Mouse (Mus musculus) lung, postnatal 0 days (tissue): ENCODE results near the gene Pbxip1. TPM values are rescaled to one million over a fixed set of nuclear protein-coding genes. Genes with fewer than 3 reads are reported as not detected.

Source experiments
- ATAC-seq: fragments of 200-750 bp; cut with Nextera tagmentation; 2 replicates; pipeline ENCODE4 v1.8.0; 2017; ENCODE audit warnings: moderate library complexity
- DNase-seq: peaks from one replicate; pipeline ENCODE4 v3.0.0-alpha.2; 2016; ENCODE audit warnings: low spot score
- H3K27ac ChIP-seq: fragments of 300-500 bp; sonication (generic); 2 replicates; pipeline ENCODE4 v1.5.1; 2014; ENCODE audit warnings: antibody characterized with exemption, mild to moderate bottlenecking, low read length, mixed read lengths
- H3K27me3 ChIP-seq: fragments of 300-500 bp; sonication (generic); replicated peaks from 2 replicates; pipeline ENCODE4 v1.6.1; 2014; ENCODE audit warnings: low read length, mixed read lengths; ENCODE audit not compliant: insufficient read depth
- H3K36me3 ChIP-seq: fragments of 300-500 bp; sonication (generic); 2 replicates; pipeline ENCODE4 v1.6.1; 2014; ENCODE audit warnings: low read length, mixed read lengths; ENCODE audit not compliant: insufficient read depth
- H3K4me1 ChIP-seq: fragments of 300-500 bp; sonication (generic); 2 replicates; pipeline ENCODE4 v1.6.1; 2014; ENCODE audit warnings: antibody characterized with exemption, low read depth, low read length, mixed read lengths; ENCODE audit not compliant: insufficient read depth
- H3K4me2 ChIP-seq: fragments of 300-500 bp; sonication (generic); replicated peaks from 2 replicates; pipeline ENCODE4 v1.6.1; 2014; ENCODE audit warnings: low read depth, mild to moderate bottlenecking, low read length, moderate library complexity, mixed read lengths
- H3K4me3 ChIP-seq: fragments of 300-500 bp; sonication (generic); 2 replicates; pipeline ENCODE4 v1.5.1; 2014; ENCODE audit warnings: low read depth, low read length
- H3K9ac ChIP-seq: fragments of 300-500 bp; sonication (generic); replicated peaks from 2 replicates; pipeline ENCODE4 v1.6.1; 2014; ENCODE audit warnings: low read depth, mild to moderate bottlenecking
- H3K9me3 ChIP-seq: fragments of 300-500 bp; sonication (generic); 2 replicates; pipeline ENCODE4 v1.6.1; 2016; ENCODE audit warnings: low read length, mixed read lengths
- CTCF ChIP-seq: IDR thresholded peaks from 2 replicates; pipeline ENCODE4 v1.5.1; 2016; ENCODE audit warnings: antibody characterized with exemption, mild to moderate bottlenecking
- EP300 ChIP-seq: IDR thresholded peaks from 2 replicates; pipeline ENCODE4 v1.6.1; 2016; ENCODE audit warnings: antibody characterized with exemption, mild to moderate bottlenecking, control low read depth
- WGBS: fragments of 180-500 bp; shearing (Covaris S2); extraction: QIAGEN DNeasy Blood & Tissue Kit; methylation state at CpG from one replicate; pipeline ENCODE4 v1.1.7; 2014; 5-methylcytosine and 5-hydroxymethylcytosine counted together
- polyA plus RNA-seq: library from polyadenylated mRNA; unstranded; fragments of >200 nt; fragmentation: Nextera tagmentation; extraction: Ambion mirVana; gene quantifications from 2 replicates; pipeline ENCODE4 v1.2.1, GENCODE M21; 2015

Gene Pbxip1
- polyA plus RNA-seq, 1 experiment from 2014 or later = 63.0 TPM

- DNase-seq = peak; percentile 32
Observed at GRCm38 (mm10) chr3:89390699-89391662, 45.5 kb upstream of the Pbxip1 start.

GRCm38 (mm10) chr3:89391663-89392511 lies 44.6 kb upstream of the Pbxip1 start:
- Histone ChIP-seq H3K4me1 (peaks cover 20% of the 10 kb centered on the region), H3K36me3 (no peaks in the 10 kb centered on the region), H3K9ac (peak overlapping the region; percentile 77), H3K4me3 (peak overlapping the region; percentile 78), H3K27me3 (no peaks in the 10 kb centered on the region), H3K4me2 (peak overlapping the region; percentile 99), H3K27ac (peak overlapping the region; percentile 97), H3K9me3 (no peaks in the 10 kb centered on the region)
- DNase-seq = peak; percentile 83
- no peak for TF ChIP-seq EP300
- peak; percentile 7; the same call in 1 of the 2 replicates for TF ChIP-seq CTCF
- ATAC-seq = peak; percentile 3; the same call in 1 of the 2 replicates
- 3% methylated on average over 30 of the region's 56 CpGs for WGBS

More at GRCm38 (mm10) chr3:89390699-89391662, 45.5 kb upstream of the Pbxip1 start:
- Histone ChIP-seq H3K36me3 (no peaks in the 10 kb centered on the region), H3K4me2 (peak overlapping the region; percentile 99), H3K4me3 (peak overlapping the region; percentile 78), H3K27me3 (no peaks in the 10 kb centered on the region), H3K4me1 (peaks cover 24% of the 10 kb centered on the region), H3K9ac (peak overlapping the region; percentile 77), H3K9me3 (no peaks in the 10 kb centered on the region), H3K27ac (peak overlapping the region; percentile 97)
- TF ChIP-seq EP300 = no peak
- TF ChIP-seq CTCF = no peak
- WGBS = 13% methylated on average over 19 of the region's 19 CpGs
- ATAC-seq = no peak

DNA sequence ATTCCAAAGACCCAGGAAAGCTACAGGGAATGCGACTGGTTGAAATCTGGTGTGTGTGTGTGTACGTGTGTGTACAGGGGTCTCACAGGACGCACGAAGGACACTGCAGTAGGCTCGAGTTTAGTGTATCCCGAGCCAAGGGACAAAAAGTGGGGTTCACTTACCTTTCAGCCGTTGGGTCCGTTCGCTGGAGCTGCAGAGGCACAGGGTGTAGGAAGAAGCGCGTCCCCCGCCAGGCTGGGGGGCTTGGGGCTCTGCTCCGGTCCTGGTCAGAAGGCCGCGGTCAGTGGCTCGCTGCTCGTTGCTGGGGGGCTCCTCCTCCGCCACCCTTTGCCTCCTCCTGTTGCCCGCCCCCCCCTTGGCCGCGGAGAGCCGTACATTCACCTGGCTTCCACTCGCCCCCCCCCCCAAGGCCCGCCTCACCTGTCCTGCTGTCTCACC lies 43.6 kb upstream of the Pbxip1 start:
- TF ChIP-seq CTCF = no peak
- no peak for TF ChIP-seq EP300
- no peaks in the 10 kb centered on the region for H3K9me3 ChIP-seq
- ATAC-seq (no peak), DNase-seq (no peak)
- peak overlapping the region; percentile 78 for H3K4me3 ChIP-seq
- WGBS = under 1% methylated on average over 17 of the region's 24 CpGs
- H3K36me3 ChIP-seq = no peaks in the 10 kb centered on the region
- H3K4me1 ChIP-seq = peaks cover 16% of the 10 kb centered on the region
- peak overlapping the region; percentile 77 for H3K9ac ChIP-seq
- H3K27ac ChIP-seq = peak overlapping the region; percentile 97
- H3K27me3 ChIP-seq = no peaks in the 10 kb centered on the region
- H3K4me2 ChIP-seq = peak overlapping the region; percentile 99

- TF ChIP-seq CTCF (no peak), EP300 (peak; percentile 43; the same call in 1 of the 2 replicates)
- H3K27ac ChIP-seq = peak overlapping the region; percentile 97
- peaks cover 16% of the 10 kb centered on the region for H3K4me1 ChIP-seq
- H3K36me3 ChIP-seq = no peaks in the 10 kb centered on the region
- peak overlapping the region; percentile 99 for H3K4me2 ChIP-seq
- no peaks in the 10 kb centered on the region for H3K9me3 ChIP-seq
- H3K4me3 ChIP-seq = peak overlapping the region; percentile 78
- H3K27me3 ChIP-seq = no peaks in the 10 kb centered on the region
- under 1% methylated on average over 15 of the region's 15 CpGs for WGBS
- ATAC-seq (peak; percentile 94), DNase-seq (peak; percentile 99)
- H3K9ac ChIP-seq = peak overlapping the region; percentile 65
Observed at GRCm38 (mm10) chr3:89393605-89394004, 42.9 kb upstream of the Pbxip1 start.

DNA sequence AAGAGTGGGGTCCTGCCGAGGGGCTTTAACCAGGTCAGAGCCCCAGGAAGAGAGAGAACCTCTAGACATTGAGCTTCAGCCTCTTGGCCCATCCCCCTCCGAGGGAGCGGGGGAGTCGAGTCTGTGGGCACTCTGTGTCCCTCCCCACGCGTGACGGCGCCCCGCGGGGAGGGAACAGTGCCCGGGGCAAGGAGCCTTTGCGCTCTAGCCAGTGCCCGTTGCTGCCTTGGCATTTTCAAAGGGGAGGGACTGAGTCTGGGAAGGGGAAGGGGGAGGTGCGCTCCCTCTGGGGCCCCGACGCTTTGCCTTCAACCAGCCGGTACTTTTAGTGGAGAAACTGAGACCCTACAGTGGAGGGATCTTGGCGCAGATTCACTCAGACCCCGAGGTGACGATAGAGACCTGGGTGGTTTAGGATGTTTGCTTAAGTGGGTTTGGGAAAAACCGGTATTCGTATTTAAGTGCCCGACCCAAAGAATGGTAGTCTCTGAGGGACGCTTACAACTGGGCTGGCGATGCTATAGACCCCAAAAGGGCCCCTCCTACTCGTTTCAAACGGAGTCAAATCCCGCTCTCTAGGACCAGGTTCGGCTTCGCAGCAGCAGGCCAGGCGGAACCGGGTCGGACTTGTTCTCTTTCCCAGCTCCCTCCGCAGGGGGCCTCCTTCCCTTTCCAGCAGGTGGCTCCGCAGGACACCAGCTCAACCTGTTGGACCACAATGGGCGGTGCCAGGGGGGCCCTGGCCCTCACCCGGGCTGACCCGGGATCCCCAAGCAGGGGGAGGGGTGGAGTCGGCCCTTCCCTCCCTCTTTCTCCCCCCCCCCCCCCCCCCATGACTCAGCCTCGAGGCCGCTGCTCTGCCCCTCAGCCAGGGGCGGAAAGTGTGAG lies 42.3 kb upstream of the Pbxip1 start, which contains the start of gene Zbtb7b:
TSS of gene Zbtb7b (minus strand) at position 771 of the 888 bp plus-strand sequence.
- Histone ChIP-seq H3K9ac (peak within 1 kb of the TSS; percentile 65), H3K4me2 (peak within 1 kb of the TSS; percentile 99), H3K4me1 (peaks cover 16% of the 10 kb centered on the region), H3K9me3 (no peaks in the 10 kb centered on the region), H3K4me3 (peak within 1 kb of the TSS; percentile 78), H3K27ac (peak within 1 kb of the TSS; percentile 97), H3K27me3 (no peaks in the 10 kb centered on the region), H3K36me3 (no peaks in the 10 kb centered on the region)
- DNase-seq (peak; percentile 92), ATAC-seq (peak; percentile 68)
- TF ChIP-seq EP300 (0 out of 2 replicates have a peak, but pooled peaks have one; percentile 25), CTCF (peak; percentile 62)
- WGBS = under 1% methylated on average over 38 of the region's 42 CpGs
